Mouse (Mus musculus) lung, embryonic 14.5 days (tissue): ENCODE results near the gene Apoa4. TPM values are rescaled to one million over a fixed set of nuclear protein-coding genes. Genes with fewer than 3 reads are reported as not detected.

Source experiments
- ATAC-seq: fragments of 200-750 bp; cut with Nextera tagmentation; 2 replicates; pipeline ENCODE4 v1.8.0; 2017; ENCODE audit warnings: mild to moderate bottlenecking, moderate TSS enrichment, moderate library complexity; ENCODE audit not compliant: insufficient read depth
- DNase-seq: peaks from one replicate; pipeline ENCODE4 v3.0.0-alpha.2; 2015
- H3K27ac ChIP-seq: fragments of 300-500 bp; sonication (generic); 2 replicates; pipeline ENCODE4 v1.5.1; 2014; ENCODE audit warnings: low read depth, mild to moderate bottlenecking, moderate library complexity
- H3K27me3 ChIP-seq: fragments of 300-500 bp; sonication (generic); 2 replicates; pipeline ENCODE4 v1.6.1; 2014; ENCODE audit warnings: low read length, control low read depth; ENCODE audit not compliant: insufficient read depth
- H3K36me3 ChIP-seq: fragments of 300-500 bp; sonication (generic); 2 replicates; pipeline ENCODE4 v1.6.1; 2014; ENCODE audit warnings: control low read depth; ENCODE audit not compliant: insufficient read depth
- H3K4me1 ChIP-seq: fragments of 300-500 bp; sonication (generic); 2 replicates; pipeline ENCODE4 v1.6.1; 2014; ENCODE audit warnings: antibody characterized with exemption, control low read depth; ENCODE audit not compliant: insufficient read depth
- H3K4me2 ChIP-seq: fragments of 300-500 bp; sonication (generic); 2 replicates; pipeline ENCODE4 v1.6.1; 2014; ENCODE audit warnings: mild to moderate bottlenecking
- H3K4me3 ChIP-seq: fragments of 300-500 bp; sonication (generic); 2 replicates; pipeline ENCODE4 v1.5.1; 2014; ENCODE audit warnings: low read depth, low read length
- H3K9ac ChIP-seq: fragments of 300-500 bp; sonication (generic); 2 replicates; pipeline ENCODE4 v1.6.1; 2014
- H3K9me3 ChIP-seq: fragments of 300-500 bp; sonication (generic); 2 replicates; pipeline ENCODE4 v1.6.1; 2016; ENCODE audit warnings: low read depth, low read length, control low read depth
- CTCF ChIP-seq: IDR thresholded peaks from 2 replicates; pipeline ENCODE4 v1.5.1; 2016; ENCODE audit warnings: antibody characterized with exemption, low read depth
- WGBS: fragments of 180-500 bp; shearing (Covaris S2); extraction: QIAGEN DNeasy Blood & Tissue Kit; methylation state at CpG from one replicate; pipeline ENCODE4 v1.1.7; 2014; 5-methylcytosine and 5-hydroxymethylcytosine counted together
- polyA plus RNA-seq: library from polyadenylated mRNA; unstranded; fragments of >200 nt; fragmentation: Nextera tagmentation; extraction: Ambion mirVana; gene quantifications from 2 replicates; pipeline ENCODE4 v1.2.1, GENCODE M21; 2014

Gene Apoa4
- polyA plus RNA-seq, 1 experiment from 2014 or later: not detected

GRCm38 (mm10) chr9:46215338-46216322, 24.9 kb upstream of the Apoa4 start:
- ATAC-seq (no peak), DNase-seq (no peak)
- Histone ChIP-seq H3K9me3 (no peaks in the 10 kb centered on the region), H3K27me3 (no peaks in the 10 kb centered on the region), H3K27ac (no peak overlapping the region), H3K4me1 (no peaks in the 10 kb centered on the region), H3K4me3 (no peak overlapping the region), H3K9ac (no peak overlapping the region), H3K36me3 (peaks cover 41% of the 10 kb centered on the region), H3K4me2 (no peak overlapping the region)
- TF ChIP-seq CTCF: no peak
- 38% methylated on average over 11 of the region's 11 CpGs for WGBS

GRCm38 (mm10) chr9:46216744-46217470, 23.6 kb upstream of the Apoa4 start:
- Histone ChIP-seq H3K9me3 (no peaks in the 10 kb centered on the region), H3K4me1 (no peaks in the 10 kb centered on the region), H3K36me3 (peaks cover 40% of the 10 kb centered on the region), H3K9ac (no peak overlapping the region), H3K27me3 (no peaks in the 10 kb centered on the region), H3K4me2 (no peak overlapping the region), H3K27ac (no peak overlapping the region), H3K4me3 (no peak overlapping the region)
- DNase-seq (no peak), ATAC-seq (no peak)
- WGBS: 81% methylated on average over 13 of the region's 13 CpGs
- TF ChIP-seq CTCF: no peak

- no peak for TF ChIP-seq CTCF
- Histone ChIP-seq H3K4me2 (no peak overlapping the region), H3K36me3 (peaks cover 35% of the 10 kb centered on the region), H3K4me3 (no peak overlapping the region), H3K9me3 (no peaks in the 10 kb centered on the region), H3K27ac (no peak overlapping the region), H3K27me3 (no peaks in the 10 kb centered on the region), H3K4me1 (no peaks in the 10 kb centered on the region), H3K9ac (no peak overlapping the region)
- no peak for DNase-seq
- 64% methylated on average over 9 of the region's 9 CpGs for WGBS
- no peak for ATAC-seq
These were observed 22.3 kb upstream of the Apoa4 start for GRCm38 (mm10) chr9:46218176-46218575.

- ATAC-seq (no peak), DNase-seq (no peak)
- Histone ChIP-seq H3K4me1 (no peaks in the 10 kb centered on the region), H3K36me3 (peaks cover 34% of the 10 kb centered on the region), H3K9me3 (no peaks in the 10 kb centered on the region), H3K27me3 (no peaks in the 10 kb centered on the region), H3K4me3 (no peak overlapping the region), H3K27ac (no peak overlapping the region), H3K9ac (no peak overlapping the region), H3K4me2 (no peak overlapping the region)
- no peak for TF ChIP-seq CTCF
- 78% methylated on average over 6 of the region's 6 CpGs for WGBS
These were observed 17.4 kb upstream of the Apoa4 start for GRCm38 (mm10) chr9:46223090-46223489.

- Histone ChIP-seq H3K27me3 (no peaks in the 10 kb centered on the region), H3K4me3 (no peak overlapping the region), H3K4me1 (no peaks in the 10 kb centered on the region), H3K9ac (no peak overlapping the region), H3K9me3 (no peaks in the 10 kb centered on the region), H3K27ac (no peak overlapping the region), H3K4me2 (no peak overlapping the region), H3K36me3 (peaks cover 34% of the 10 kb centered on the region)
- ATAC-seq: no peak
- TF ChIP-seq CTCF: no peak
- WGBS: 79% methylated on average over 3 of the region's 3 CpGs
- DNase-seq: no peak
These were observed 16.4 kb upstream of the Apoa4 start for GRCm38 (mm10) chr9:46224101-46224500.

GRCm38 (mm10) chr9:46224945-46225660, 15.4 kb upstream of the Apoa4 start:
- H3K9me3 ChIP-seq: no peaks in the 10 kb centered on the region
- 59% methylated on average over 5 of the region's 5 CpGs for WGBS
- H3K36me3 ChIP-seq: peaks cover 31% of the 10 kb centered on the region
- H3K4me1 ChIP-seq: no peaks in the 10 kb centered on the region
- ATAC-seq (no peak), DNase-seq (no peak)
- H3K27me3 ChIP-seq: no peaks in the 10 kb centered on the region
- TF ChIP-seq CTCF: no peak
- H3K27ac ChIP-seq: no peak overlapping the region
- no peak overlapping the region for H3K4me2 ChIP-seq
- H3K9ac ChIP-seq: no peak overlapping the region
- no peak overlapping the region for H3K4me3 ChIP-seq
